Mouse (Mus musculus) heart, postnatal 25 days (tissue): ENCODE measurements around the gene Igdcc3. TPM values are rescaled to one million over a fixed set of nuclear protein-coding genes. Genes with fewer than 3 reads are reported as not detected.

Experiments
- DNase-seq: peaks from one replicate; pipeline ENCODE4 v3.0.0; 2022; ENCODE audit warnings: low spot score
- intact Hi-C: fragments of 180-260 bp; cut with DNase I; formaldehyde crosslinking; loops from one replicate; pipeline ENCODE4 v1.15.1; 2025
- total RNA-seq, 2 experiments: library from RNA; stranded (reverse); gene quantifications; 2 replicates each; pipeline ENCODE4 v1.2.3; 2021

Gene Igdcc3
- total RNA-seq, 2 experiments from 2014 or later, result 0.08 TPM; not detected in 1

GRCm38 (mm10) chr9:65231284-65231683 lies 90.3 kb downstream of the Igdcc3 start:
- DNase-seq, result no peak
- intact Hi-C loops, result no loop called here

GRCm38 (mm10) chr9:65233243-65233985 lies 92.4 kb downstream of the Igdcc3 start:
- intact Hi-C loops, result no loop called here

GRCm38 (mm10) chr9:65234734-65235133 lies 93.7 kb downstream of the Igdcc3 start:
- intact Hi-C loops, result no loop called here
- DNase-seq, result no peak

More at GRCm38 (mm10) chr9:65233243-65233985, 92.4 kb downstream of the Igdcc3 start:
- DNase-seq, result no peak

Other genes with a start within 250 kb of the Igdcc3 start
- under 1 TPM; 0.08 to 0.10 TPM for gene Slc24a1, start 189.6 kb upstream of the Igdcc3 start, total RNA-seq
- gene Ints14, start 180.3 kb upstream of the Igdcc3 start, total RNA-seq, result 10 to 100 TPM; 16.1 to 16.4 TPM
- gene Hacd3, start 119.5 kb upstream of the Igdcc3 start, total RNA-seq, result 10 to 100 TPM; 17.3 to 18.5 TPM
- gene Dpp8, start 108.8 kb upstream of the Igdcc3 start, total RNA-seq, result 10 to 100 TPM; 57.4 to 68.0 TPM
- gene Igdcc4, start 39.7 kb upstream of the Igdcc3 start, total RNA-seq, result 10 to 100 TPM in 1 of 2 experiments, 1 to 10 TPM in 1; 8.9 to 10.3 TPM
- gene Parp16, start 54.2 kb downstream of the Igdcc3 start, total RNA-seq, result 1 to 10 TPM; 4.2 TPM
- 1 to 10 TPM; 4.8 to 6.6 TPM for gene Cilp, start 124.0 kb downstream of the Igdcc3 start, total RNA-seq
- gene Clpx, start 153.1 kb downstream of the Igdcc3 start, total RNA-seq, result 100 to 1,000 TPM; 101 to 106 TPM
- gene Pdcd7, start 204.9 kb downstream of the Igdcc3 start, total RNA-seq, result 10 to 100 TPM; 11.5 to 12.6 TPM
- under 1 TPM; 0.20 to 0.39 TPM for gene Ubap1l, start 219.9 kb downstream of the Igdcc3 start, total RNA-seq